Mouse (Mus musculus) WW6 (cell line): ENCODE results near the gene Nol10.

Source experiments
- DNase-seq: peaks from one replicate; pipeline ENCODE4 v3.0.0-alpha.2; 2013; ENCODE audit warnings: low read depth, low spot score

The Nol10 gene

GRCm38 (mm10) chr12:17406825-17407224 lies 58.6 kb downstream of the Nol10 start:
- DNase-seq: no peak

- no peak for DNase-seq
Measured at GRCm38 (mm10) chr12:17408312-17408711, 60.1 kb downstream of the Nol10 start.

GRCm38 (mm10) chr12:17411242-17411641 lies 63.0 kb downstream of the Nol10 start:
- no peak for DNase-seq

GRCm38 (mm10) chr12:17411797-17412526 lies 63.7 kb downstream of the Nol10 start:
- no peak for DNase-seq

- no peak for DNase-seq
Measured at GRCm38 (mm10) chr12:17414734-17415133, 66.5 kb downstream of the Nol10 start.

- no peak for DNase-seq
Measured at GRCm38 (mm10) chr12:17420168-17420810, 72.0 kb downstream of the Nol10 start.

GRCm38 (mm10) chr12:17425254-17426169 lies 77.3 kb downstream of the Nol10 start:
- DNase-seq: no peak

- no peak for DNase-seq
Measured at GRCm38 (mm10) chr12:17426735-17427134, 78.5 kb downstream of the Nol10 start.

GRCm38 (mm10) chr12:17430578-17430977 lies 82.3 kb downstream of the Nol10 start:
- no peak for DNase-seq

- no peak for DNase-seq
Measured at GRCm38 (mm10) chr12:17431166-17431565, 82.9 kb downstream of the Nol10 start.

- no peak for DNase-seq
Measured at GRCm38 (mm10) chr12:17431812-17432332, 83.6 kb downstream of the Nol10 start.

GRCm38 (mm10) chr12:17433712-17434111 lies 85.5 kb downstream of the Nol10 start:
- DNase-seq: no peak

GRCm38 (mm10) chr12:17436471-17436870 lies 88.2 kb downstream of the Nol10 start:
- DNase-seq: no peak

- DNase-seq: no peak
Measured at GRCm38 (mm10) chr12:17440251-17440651, 92.0 kb downstream of the Nol10 start.

GRCm38 (mm10) chr12:17441495-17441894 lies 93.2 kb downstream of the Nol10 start:
- DNase-seq: no peak

GRCm38 (mm10) chr12:17444406-17444805 lies 96.1 kb downstream of the Nol10 start:
- DNase-seq: no peak

GRCm38 (mm10) chr12:17445251-17445650 lies 97.0 kb downstream of the Nol10 start:
- DNase-seq: no peak

GRCm38 (mm10) chr12:17448781-17449180 lies 100.5 kb downstream of the Nol10 start:
- DNase-seq: no peak

- DNase-seq: no peak
Measured at GRCm38 (mm10) chr12:17449661-17450091, 101.4 kb downstream of the Nol10 start.

GRCm38 (mm10) chr12:17450503-17450902 lies 102.2 kb downstream of the Nol10 start:
- DNase-seq: no peak

GRCm38 (mm10) chr12:17450908-17451307 lies 102.7 kb downstream of the Nol10 start:
- no peak for DNase-seq

GRCm38 (mm10) chr12:17452273-17452672 lies 104.0 kb downstream of the Nol10 start:
- no peak for DNase-seq
